41 mouse cellular contexts compared by ENCODE assay signal in genomic region chr2:152573484-152573883, GRCm38 (mm10). TPM values are rescaled to one million over a fixed set of nuclear protein-coding genes. Genes with fewer than 3 reads are reported as not detected.
"Had no signal": no experiment of that assay in that cellular context is flagged by ENCODE, and none has a peak within 500 bp of the region (broad histone marks: within the 10 kb centered on the region; RNA-seq: fewer than 3 reads in every experiment).

No protein-coding gene starts in this region.

- H3K4me2 ChIP-seq: heart, embryonic 13.5 days; heart, embryonic 15.5 days; hindbrain, embryonic 13.5 days; hindbrain, embryonic 15.5 days; kidney, embryonic 15.5 days; limb, embryonic 13.5 days; limb, embryonic 15.5 days; liver, embryonic 12.5 days had no signal

- H3K4me1 ChIP-seq: heart, embryonic 13.5 days; heart, embryonic 15.5 days; hindbrain, embryonic 13.5 days; hindbrain, embryonic 15.5 days; limb, embryonic 13.5 days; limb, embryonic 15.5 days; liver, embryonic 12.5 days had no signal

- H3K27ac ChIP-seq: heart, adult 2 months; heart, embryonic 13.5 days; heart, embryonic 15.5 days; hindbrain, embryonic 13.5 days; hindbrain, embryonic 15.5 days; hindbrain, postnatal 0 days; kidney, embryonic 15.5 days; kidney, postnatal 0 days; limb, embryonic 13.5 days; limb, embryonic 15.5 days; liver, embryonic 12.5 days; liver, embryonic 14.5 days had no signal

- H3K27me3 ChIP-seq: hindbrain, embryonic 15.5 days; kidney, embryonic 15.5 days; limb, embryonic 13.5 days; limb, embryonic 15.5 days; liver, embryonic 12.5 days had no signal

- ATAC-seq: forebrain, postnatal 0 days; hindbrain, postnatal 0 days; intestine, embryonic 16.5 days; liver, embryonic 12.5 days had no signal

- H3K9ac ChIP-seq: forebrain, postnatal 0 days; heart, embryonic 13.5 days; heart, embryonic 15.5 days; hindbrain, embryonic 13.5 days; hindbrain, embryonic 15.5 days; kidney, embryonic 15.5 days; limb, embryonic 13.5 days; limb, embryonic 15.5 days; liver, embryonic 12.5 days; liver, embryonic 14.5 days had no signal

- H3K36me3 ChIP-seq: heart, embryonic 13.5 days; heart, embryonic 15.5 days; hindbrain, embryonic 13.5 days; hindbrain, embryonic 15.5 days; kidney, embryonic 15.5 days; limb, embryonic 13.5 days; limb, embryonic 15.5 days; liver, embryonic 12.5 days had no signal

- H3K9me3 ChIP-seq: heart, embryonic 13.5 days; heart, embryonic 15.5 days; hindbrain, embryonic 13.5 days; hindbrain, embryonic 15.5 days; kidney, embryonic 15.5 days; limb, embryonic 13.5 days; limb, embryonic 15.5 days; liver, embryonic 12.5 days had no signal

- H3K4me3 ChIP-seq: heart, adult 2 months; heart, embryonic 13.5 days; heart, embryonic 15.5 days; hindbrain, embryonic 13.5 days; hindbrain, embryonic 15.5 days; kidney, embryonic 15.5 days; limb, embryonic 13.5 days; limb, embryonic 15.5 days; liver, embryonic 12.5 days had no signal

- DNase-seq: forebrain, postnatal 0 days; gastrocnemius, postnatal 14 days; gastrocnemius, postnatal 36 days; kidney, adult 11 months; kidney, adult 2 months; kidney, adult 9 months; kidney, postnatal 14 days; kidney, postnatal 36 days; layer of hippocampus, adult 9-11 months; layer of hippocampus, postnatal 36 days; left cerebral cortex, postnatal 4 days had no signal

RNA-seq across cellular contexts. Expression of gene Defb21, which starts 0.9 kb away (rescaled TPM):
- total RNA-seq: forebrain, postnatal 0 days; gastrocnemius, adult 18-20 months; gastrocnemius, adult 8-10 months; gastrocnemius, postnatal 14 days; gastrocnemius, postnatal 36 days; heart, adult 2 months; hematopoietic stem cell, adult 5-6 weeks; hindbrain, postnatal 0 days; layer of hippocampus, adult 18-20 months; layer of hippocampus, adult 8-10 months; layer of hippocampus, postnatal 14 days; layer of hippocampus, postnatal 36 days; left cerebral cortex, adult 18-20 months; left cerebral cortex, adult 8-10 months; left cerebral cortex, postnatal 10 days; left cerebral cortex, postnatal 25 days; left cerebral cortex, postnatal 4 days; liver, adult 2 months had no signal
- polyA plus RNA-seq: forebrain, postnatal 0 days; heart, adult 2 months; heart, embryonic 13.5 days; heart, embryonic 15.5 days; heart, postnatal 0 days; hindbrain, embryonic 11.5 days; hindbrain, embryonic 13.5 days; hindbrain, embryonic 15.5 days; hindbrain, postnatal 0 days; intestine, embryonic 14.5 days; intestine, embryonic 16.5 days; kidney, adult 2 months; kidney, embryonic 15.5 days; kidney, postnatal 0 days; large intestine, adult 2 months; limb, embryonic 11.5 days; limb, embryonic 13.5 days; limb, embryonic 15.5 days; liver, adult 2 months; liver, embryonic 12.5 days; liver, embryonic 14.5 days; liver, embryonic 16.5 days had no signal

RNA-seq across cellular contexts. Expression of gene Gm17416, which starts 4.3 kb away (rescaled TPM):
- total RNA-seq: forebrain, postnatal 0 days; gastrocnemius, adult 18-20 months; gastrocnemius, adult 8-10 months; gastrocnemius, postnatal 14 days; gastrocnemius, postnatal 36 days; heart, adult 2 months; hematopoietic stem cell, adult 5-6 weeks; hindbrain, postnatal 0 days; layer of hippocampus, adult 18-20 months; layer of hippocampus, adult 8-10 months; layer of hippocampus, postnatal 14 days; layer of hippocampus, postnatal 36 days; left cerebral cortex, adult 18-20 months; left cerebral cortex, adult 8-10 months; left cerebral cortex, postnatal 10 days; left cerebral cortex, postnatal 25 days; left cerebral cortex, postnatal 4 days; liver, adult 2 months had no signal
- polyA plus RNA-seq: forebrain, postnatal 0 days; heart, adult 2 months; heart, embryonic 13.5 days; heart, embryonic 15.5 days; heart, postnatal 0 days; hindbrain, embryonic 11.5 days; hindbrain, embryonic 13.5 days; hindbrain, embryonic 15.5 days; hindbrain, postnatal 0 days; intestine, embryonic 14.5 days; intestine, embryonic 16.5 days; kidney, adult 2 months; kidney, embryonic 15.5 days; large intestine, adult 2 months; limb, embryonic 11.5 days; limb, embryonic 13.5 days; limb, embryonic 15.5 days; liver, adult 2 months; liver, embryonic 12.5 days; liver, embryonic 14.5 days; liver, embryonic 16.5 days had no signal

RNA-seq across cellular contexts. Expression of gene Defb19, which starts 6.6 kb away (rescaled TPM):
- total RNA-seq: forebrain, postnatal 0 days; gastrocnemius, adult 18-20 months; gastrocnemius, adult 8-10 months; gastrocnemius, postnatal 14 days; gastrocnemius, postnatal 36 days; heart, adult 2 months; hematopoietic stem cell, adult 5-6 weeks; hindbrain, postnatal 0 days; layer of hippocampus, adult 18-20 months; layer of hippocampus, adult 8-10 months; layer of hippocampus, postnatal 14 days; layer of hippocampus, postnatal 36 days; left cerebral cortex, adult 18-20 months; left cerebral cortex, adult 8-10 months; left cerebral cortex, postnatal 10 days; left cerebral cortex, postnatal 25 days; left cerebral cortex, postnatal 4 days; liver, adult 2 months had no signal
- polyA plus RNA-seq: forebrain, postnatal 0 days; hindbrain, embryonic 11.5 days; hindbrain, embryonic 13.5 days; hindbrain, embryonic 15.5 days; hindbrain, postnatal 0 days; intestine, embryonic 14.5 days; intestine, embryonic 16.5 days; large intestine, adult 2 months; limb, embryonic 11.5 days; limb, embryonic 13.5 days; limb, embryonic 15.5 days; liver, adult 2 months; liver, embryonic 12.5 days; liver, embryonic 14.5 days; liver, embryonic 16.5 days had no signal

RNA-seq across cellular contexts. Expression of gene Defb45, which starts 25.7 kb away (rescaled TPM):
- total RNA-seq: forebrain, postnatal 0 days; gastrocnemius, adult 18-20 months; gastrocnemius, postnatal 14 days; gastrocnemius, postnatal 36 days; heart, adult 2 months; hematopoietic stem cell, adult 5-6 weeks; hindbrain, postnatal 0 days; layer of hippocampus, adult 18-20 months; layer of hippocampus, adult 8-10 months; layer of hippocampus, postnatal 14 days; layer of hippocampus, postnatal 36 days; left cerebral cortex, adult 18-20 months; left cerebral cortex, adult 8-10 months; left cerebral cortex, postnatal 10 days; left cerebral cortex, postnatal 25 days; left cerebral cortex, postnatal 4 days; liver, adult 2 months had no signal
- polyA plus RNA-seq: forebrain, postnatal 0 days; heart, adult 2 months; heart, embryonic 13.5 days; heart, embryonic 15.5 days; heart, postnatal 0 days; hindbrain, embryonic 11.5 days; hindbrain, embryonic 13.5 days; hindbrain, embryonic 15.5 days; hindbrain, postnatal 0 days; intestine, embryonic 14.5 days; intestine, embryonic 16.5 days; kidney, adult 2 months; kidney, embryonic 15.5 days; kidney, postnatal 0 days; large intestine, adult 2 months; limb, embryonic 11.5 days; limb, embryonic 13.5 days; limb, embryonic 15.5 days; liver, adult 2 months; liver, embryonic 12.5 days; liver, embryonic 14.5 days; liver, embryonic 16.5 days had no signal

RNA-seq across cellular contexts. Expression of gene Defb36, which starts 30.6 kb away (rescaled TPM):
- total RNA-seq: forebrain, postnatal 0 days; gastrocnemius, adult 18-20 months; gastrocnemius, adult 8-10 months; gastrocnemius, postnatal 14 days; gastrocnemius, postnatal 36 days; heart, adult 2 months; hematopoietic stem cell, adult 5-6 weeks; hindbrain, postnatal 0 days; layer of hippocampus, adult 18-20 months; layer of hippocampus, adult 8-10 months; layer of hippocampus, postnatal 14 days; layer of hippocampus, postnatal 36 days; left cerebral cortex, adult 18-20 months; left cerebral cortex, adult 8-10 months; left cerebral cortex, postnatal 10 days; left cerebral cortex, postnatal 25 days; left cerebral cortex, postnatal 4 days; liver, adult 2 months had no signal
- polyA plus RNA-seq: forebrain, postnatal 0 days; heart, adult 2 months; heart, embryonic 13.5 days; heart, embryonic 15.5 days; heart, postnatal 0 days; hindbrain, embryonic 11.5 days; hindbrain, embryonic 13.5 days; hindbrain, embryonic 15.5 days; hindbrain, postnatal 0 days; intestine, embryonic 14.5 days; intestine, embryonic 16.5 days; large intestine, adult 2 months; limb, embryonic 11.5 days; limb, embryonic 13.5 days; limb, embryonic 15.5 days; liver, adult 2 months; liver, embryonic 12.5 days; liver, embryonic 14.5 days; liver, embryonic 16.5 days had no signal
